Mouse (Mus musculus): ENCODE measurements around the gene Enc1.

DNA sequence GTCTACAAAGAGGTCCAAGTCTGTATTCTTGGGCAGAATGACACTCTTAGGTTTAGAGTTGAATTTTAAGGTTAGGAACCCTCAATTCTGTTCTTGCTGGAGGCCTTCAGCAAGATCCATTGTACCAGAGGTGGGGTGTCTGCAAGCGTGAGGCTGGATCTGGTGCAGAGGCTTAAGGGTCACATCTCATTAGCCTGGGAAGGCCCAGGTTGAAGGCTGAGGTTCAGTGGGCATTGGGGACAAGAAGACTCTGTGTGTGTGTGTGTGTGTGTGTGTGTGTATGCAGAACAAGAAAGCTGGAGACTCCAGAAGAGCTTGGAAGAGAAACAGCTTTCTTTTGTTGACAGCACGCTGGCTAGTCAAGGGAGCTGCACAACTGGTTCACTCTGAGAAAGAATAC lies 34.9 kb upstream of the Enc1 start:
- TF ChIP-seq CTCF (IDR thresholded peaks at IDR 0.05; ENCODE audit: control insufficient read depth, insufficient read depth, insufficient replicate concordance, low read depth, low read length) (no peak), POLR2A (IDR thresholded peaks at IDR 0.05; ENCODE audit: control insufficient read depth, low read depth, low read length) (no peak)

Data from testis, adult 2 months (tissue).